9 mouse cellular contexts compared by ENCODE assay signal in the genomic region with DNA sequence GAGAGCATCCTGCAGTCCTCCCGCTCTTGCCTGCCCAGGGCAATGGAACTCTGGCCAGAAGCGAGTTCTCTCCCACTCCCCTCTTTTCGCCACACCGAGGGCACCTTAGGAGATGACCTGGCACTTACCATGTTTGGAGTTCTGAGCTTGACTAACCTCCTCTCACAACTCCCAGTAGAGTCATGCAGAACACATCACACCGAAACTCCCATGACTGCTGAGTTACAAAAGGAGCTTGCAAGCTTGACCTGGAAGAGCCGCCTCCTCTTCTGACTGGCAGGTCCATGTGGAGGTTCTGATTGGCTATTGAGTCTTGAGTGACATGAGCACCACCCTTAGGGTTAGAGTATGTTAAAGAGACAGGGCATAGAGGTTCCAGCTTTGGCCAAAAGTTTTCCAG. TPM values are rescaled to one million over a fixed set of nuclear protein-coding genes. Genes with fewer than 3 reads are reported as not detected.
DNase-seq lines count a peak whose midpoint lies in the region; ATAC-seq and TF ChIP-seq lines count a peak whose summit lies in the region.
"Not testable (repeated sequence)": the region's sequence is repeated elsewhere in the genome, so short reads cannot be mapped to it uniquely, and the experiment has no call there.
"Had no signal": no experiment of that assay in that cellular context is flagged by ENCODE, and none has a peak within 500 bp of the region (broad histone marks: within the 10 kb centered on the region; RNA-seq: fewer than 3 reads in every experiment).

A gene (minus strand): TSS at position 225 of the 400 bp plus-strand sequence.

- not testable (repeated sequence) for H3K4me1 ChIP-seq in brown adipose tissue, adult 24 weeks (ENCODE audit: control insufficient read depth, insufficient read depth, insufficient read length, low read length); embryonic fibroblast, embryonic 13.5 days (ENCODE audit: control insufficient read depth, insufficient read depth, low read length); heart, embryonic 11.5 days (ENCODE audit: control insufficient read depth, insufficient read depth, low read length); intestine, postnatal 0 days (replicated peaks; ENCODE audit: control insufficient read depth, insufficient read depth, low read length); lung, adult 2 months (ENCODE audit: control insufficient read depth, insufficient read depth, low read length); neural tube, embryonic 15.5 days

- not testable (repeated sequence) for H3K9ac ChIP-seq in heart, embryonic 11.5 days (ENCODE audit: low read depth, low read length); intestine, postnatal 0 days (ENCODE audit: low read depth, low read length); neural tube, embryonic 15.5 days (replicated peaks)

- not testable (repeated sequence) for ATAC-seq in heart, embryonic 11.5 days (replicated peaks; ENCODE audit: insufficient number of reproducible peaks, low FRiP score, low TSS enrichment); intestine, postnatal 0 days; neural tube, embryonic 15.5 days (ENCODE audit: low FRiP score)

- not testable (repeated sequence) for H3K27me3 ChIP-seq in heart, embryonic 11.5 days (ENCODE audit: control insufficient read depth, insufficient read depth, low read length); intestine, postnatal 0 days (replicated peaks; ENCODE audit: control insufficient read depth, insufficient read depth, low read length); neural tube, embryonic 15.5 days (replicated peaks)

- not testable (repeated sequence) for H3K27ac ChIP-seq in brown adipose tissue, adult 24 weeks (replicated peaks; ENCODE audit: low read depth, low read length); embryonic fibroblast, embryonic 13.5 days (ENCODE audit: insufficient read depth, low read length); heart, embryonic 11.5 days (ENCODE audit: low read depth, low read length); intestine, postnatal 0 days (ENCODE audit: low read depth, low read length); left cerebral cortex, adult 2 months; neural tube, embryonic 15.5 days (replicated peaks)

- not testable (repeated sequence) for H3K9me3 ChIP-seq in heart, embryonic 11.5 days (replicated peaks; ENCODE audit: control insufficient read depth, low read length); intestine, postnatal 0 days (ENCODE audit: control insufficient read depth); neural tube, embryonic 15.5 days (replicated peaks)

- H3K36me3 ChIP-seq in heart, embryonic 11.5 days (ENCODE audit: control insufficient read depth, insufficient read depth, low read length); intestine, postnatal 0 days (ENCODE audit: control insufficient read depth, insufficient read depth); neural tube, embryonic 15.5 days: not testable (repeated sequence)

- intact Hi-C loops in left cerebral cortex, adult 2 months (cut with DNase I): not testable (repeated sequence)

- peak within 1 kb of the TSS; percentile 57 for H3K4me3 ChIP-seq in brown adipose tissue, adult 24 weeks (ENCODE audit: insufficient read depth, low read depth, low read length)
- H3K4me3 ChIP-seq in embryonic fibroblast, embryonic 13.5 days (ENCODE audit: insufficient read depth, low read length): peak within 1 kb of the TSS; percentile 45
- peak within 1 kb of the TSS; percentile 36 for H3K4me3 ChIP-seq in heart, embryonic 11.5 days (ENCODE audit: low read depth, low read length)
- peak within 1 kb of the TSS; percentile 11; the same call in 1 of the 2 replicates for H3K4me3 ChIP-seq in intestine, postnatal 0 days (ENCODE audit: low read depth, low read length)
- H3K4me3 ChIP-seq in left cerebral cortex, adult 2 months: not testable (repeated sequence)
- peak within 1 kb of the TSS; percentile 33 for H3K4me3 ChIP-seq in lung, adult 2 months (replicated peaks; ENCODE audit: extremely low read depth, low read depth, low read length)
- H3K4me3 ChIP-seq in neural tube, embryonic 15.5 days (replicated peaks): peak within 1 kb of the TSS; percentile 19; the same call in 1 of the 2 replicates

- H3K4me2 ChIP-seq in heart, embryonic 11.5 days; neural tube, embryonic 15.5 days: not testable (repeated sequence)
- peak within 1 kb of the TSS; percentile 37; the same call in 1 of the 2 replicates for H3K4me2 ChIP-seq in intestine, postnatal 0 days (replicated peaks; ENCODE audit: low read depth)

- 25% methylated on average over 6 of the region's 6 CpGs for WGBS in heart, embryonic 11.5 days (ENCODE audit: insufficient replicate concordance)
- 36% methylated on average over 6 of the region's 6 CpGs for WGBS in intestine, postnatal 0 days
- WGBS in lung, adult 2 months: 25% methylated on average over 6 of the region's 6 CpGs
- 46% methylated on average over 6 of the region's 6 CpGs for WGBS in neural tube, embryonic 15.5 days

- DNase-seq in ES-CJ7 (ENCODE audit: low read depth, low spot score): peak; percentile 56
- DNase-seq in left cerebral cortex, adult 2 months (ENCODE audit: extremely low spot score in 1 of 2, low spot score in 2 of 2); lung, adult 2 months: not testable (repeated sequence)

- TF ChIP-seq POLR2A in embryonic fibroblast, embryonic 13.5 days (IDR thresholded peaks at IDR 0.05; ENCODE audit: low read depth, low read length): peak; percentile 32
- not testable (repeated sequence) for TF ChIP-seq POLR2A in lung, adult 2 months (IDR thresholded peaks at IDR 0.05; ENCODE audit: borderline replicate concordance, extremely low read depth, low read depth, low read length)

- TF ChIP-seq CTCF in embryonic fibroblast, embryonic 13.5 days (IDR thresholded peaks at IDR 0.05; ENCODE audit: borderline replicate concordance, insufficient read depth, low read length); intestine, postnatal 0 days (IDR thresholded peaks at IDR 0.05; ENCODE audit: low read depth); left cerebral cortex, adult 2 months (IDR thresholded peaks at IDR 0.05); lung, adult 2 months (IDR thresholded peaks at IDR 0.05; ENCODE audit: insufficient read depth, low read length): not testable (repeated sequence)

RNA-seq across cellular contexts. Expression of the gene that starts here (rescaled TPM):
- polyA plus RNA-seq in brown adipose tissue, adult 24 weeks (2012; ENCODE audit: insufficient read depth, insufficient read length, missing spikeins): 10.1 and 19.0 TPM in 2 replicates
- polyA plus RNA-seq in embryonic fibroblast, embryonic 13.5 days (2011; ENCODE audit: insufficient read length, low read depth, missing spikeins): 5.1 and 7.5 TPM in 2 replicates
- polyA plus RNA-seq in heart, embryonic 11.5 days (2014; fragmentation: Nextera tagmentation; extraction: Ambion mirVana): 7.7 and 8.8 TPM in 2 replicates
- polyA plus RNA-seq in intestine, postnatal 0 days (2015; fragmentation: Nextera tagmentation; extraction: Ambion mirVana): 2.1 and 2.8 TPM in 2 replicates
- 10 to 100 TPM; 30.7 to 31.7 TPM for total RNA-seq in left cerebral cortex, adult 2 months (2021)
- polyA plus RNA-seq in lung, adult 2 months (2012; rRNA removed): 0.94 and 1.1 TPM in 2 replicates
- 5.5 and 6.6 TPM in 2 replicates for polyA plus RNA-seq in neural tube, embryonic 15.5 days (2015; fragmentation: Nextera tagmentation; extraction: Ambion mirVana)
- polyA plus RNA-seq: G1E had no signal
